Mouse (Mus musculus) cortical plate, adult 2 months (tissue): ENCODE data around the gene Gm17490.
"Not testable (repeated sequence)": the region's sequence is repeated elsewhere in the genome, so short reads cannot be mapped to it uniquely, and the experiment has no call there.

Experiments used
- CTCF ChIP-seq: fragments of 200-500 bp; IDR thresholded peaks from 2 replicates; pipeline ENCODE4 v1.5.1; 2011; ENCODE audit warnings: mild to moderate bottlenecking, control low read depth, low read length; ENCODE audit not compliant: insufficient read depth; ENCODE audit errors: extremely low read depth
- POLR2A ChIP-seq: fragments of 200-500 bp; IDR thresholded peaks from 2 replicates; pipeline ENCODE4 v1.6.1; 2011; ENCODE audit warnings: mild to moderate bottlenecking, low read length, control low read depth; ENCODE audit not compliant: insufficient read depth; ENCODE audit errors: extremely low read depth

DNA sequence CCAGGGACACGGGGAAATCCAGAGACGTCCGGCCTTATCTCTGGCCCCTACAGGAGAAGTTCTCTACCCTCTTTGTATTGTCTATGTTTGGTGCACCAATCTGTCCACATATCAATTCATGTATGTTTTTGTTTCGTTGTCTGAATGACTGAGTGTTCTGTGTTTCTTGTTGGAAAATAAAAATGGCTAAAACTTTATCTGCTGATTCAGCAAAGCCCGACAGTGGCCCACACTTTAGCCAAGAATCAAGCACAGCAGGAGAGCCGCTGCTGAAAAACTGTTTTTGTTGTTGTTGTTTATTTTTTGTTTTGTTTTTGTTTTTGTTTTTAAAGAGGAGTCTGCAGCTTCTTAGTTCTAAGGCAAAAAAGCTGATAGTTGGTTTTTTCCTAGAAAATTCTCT is 13.1 kb downstream of the Gm17490 start:
- TF ChIP-seq POLR2A, CTCF: not testable (repeated sequence)
